Mouse (Mus musculus): Measurements from ENCODE around the gene 2010003K11Rik. TPM values are rescaled to one million over a fixed set of nuclear protein-coding genes. Genes with fewer than 3 reads are reported as not detected.
A peak's percentile ranks its signal among the peaks of the same experiment; 100 is the strongest.

Gene 2010003K11Rik
- total and polyA plus RNA-seq, 3 experiments: 0.70 TPM; not detected in 2

GRCm38 (mm10) chr19:4482111-4482859 lies 16.1 kb downstream of the 2010003K11Rik start:
- Histone ChIP-seq H3K36me3 (ENCODE audit: control insufficient read depth, insufficient read depth, low read length) (no peaks in the 10 kb centered on the region), H3K4me1 (ENCODE audit: control insufficient read depth, insufficient read depth, low read length) (no peaks in the 10 kb centered on the region), H3K9ac (ENCODE audit: low read depth, low read length) (no peak overlapping the region), H3K4me3 (no peak overlapping the region), H3K27me3 (ENCODE audit: control insufficient read depth, insufficient read depth, low read length) (no peaks in the 10 kb centered on the region), H3K79me2 (replicated peaks; ENCODE audit: control insufficient read depth, insufficient read depth, low read length) (no peaks in the 10 kb centered on the region), H3K27ac (no peak overlapping the region)
- DNase-seq: peak; percentile 35 to 43
- TF ChIP-seq CTCF (IDR thresholded peaks at IDR 0.05) (no peak), EP300 (IDR thresholded peaks at IDR 0.05; ENCODE audit: insufficient read depth, low read depth, low read length) (peak; percentile 60; the same call in 1 of the 2 replicates), POLR2A (IDR thresholded peaks at IDR 0.05; ENCODE audit: insufficient read depth, low read depth, low read length) (no peak)
- 58% methylated on average over 3 of the region's 3 CpGs for WGBS
- intact Hi-C loops (cut with DNase I): no loop called here

GRCm38 (mm10) chr19:4481326-4481725 lies 17.1 kb downstream of the 2010003K11Rik start:
- Histone ChIP-seq H3K27ac (no peak overlapping the region), H3K9ac (ENCODE audit: low read depth, low read length) (no peak overlapping the region), H3K4me3 (no peak overlapping the region), H3K27me3 (ENCODE audit: control insufficient read depth, insufficient read depth, low read length) (no peaks in the 10 kb centered on the region), H3K36me3 (ENCODE audit: control insufficient read depth, insufficient read depth, low read length) (no peaks in the 10 kb centered on the region), H3K79me2 (replicated peaks; ENCODE audit: control insufficient read depth, insufficient read depth, low read length) (no peaks in the 10 kb centered on the region), H3K4me1 (ENCODE audit: control insufficient read depth, insufficient read depth, low read length) (no peaks in the 10 kb centered on the region)
- 43% methylated on average over 4 of the region's 4 CpGs for WGBS
- TF ChIP-seq CTCF (IDR thresholded peaks at IDR 0.05) (no peak), EP300 (IDR thresholded peaks at IDR 0.05; ENCODE audit: insufficient read depth, low read depth, low read length) (no peak), POLR2A (IDR thresholded peaks at IDR 0.05; ENCODE audit: insufficient read depth, low read depth, low read length) (no peak)
- intact Hi-C loops (cut with DNase I): no loop called here
- DNase-seq: no peak

- 93% methylated on average over 2 of the region's 2 CpGs for WGBS
- no peak overlapping the region for H3K9ac ChIP-seq (ENCODE audit: low read depth, low read length)
- intact Hi-C loops (cut with DNase I): no loop called here
Measured at GRCm38 (mm10) chr19:4480041-4480440, 18.3 kb downstream of the 2010003K11Rik start.

GRCm38 (mm10) chr19:4478190-4478516 lies 20.2 kb downstream of the 2010003K11Rik start:
- H3K4me3 ChIP-seq: no peak overlapping the region
- no peaks in the 10 kb centered on the region for H3K79me2 ChIP-seq (replicated peaks; ENCODE audit: control insufficient read depth, insufficient read depth, low read length)
- 40% methylated on average over 1 of the region's 1 CpGs for WGBS
- no peak overlapping the region for H3K27ac ChIP-seq
- TF ChIP-seq POLR2A (IDR thresholded peaks at IDR 0.05; ENCODE audit: insufficient read depth, low read depth, low read length) (no peak), CTCF (IDR thresholded peaks at IDR 0.05) (peak; percentile 55)
- no peaks in the 10 kb centered on the region for H3K27me3 ChIP-seq (ENCODE audit: control insufficient read depth, insufficient read depth, low read length)
- intact Hi-C loops (cut with DNase I): no loop called here
- DNase-seq: no peak
- no peaks in the 10 kb centered on the region for H3K36me3 ChIP-seq (ENCODE audit: control insufficient read depth, insufficient read depth, low read length)
- no peaks in the 10 kb centered on the region for H3K4me1 ChIP-seq (ENCODE audit: control insufficient read depth, insufficient read depth, low read length)
- no peak overlapping the region for H3K9ac ChIP-seq (ENCODE audit: low read depth, low read length)

More at GRCm38 (mm10) chr19:4480041-4480440, 18.3 kb downstream of the 2010003K11Rik start:
- Histone ChIP-seq H3K27ac (no peak overlapping the region), H3K36me3 (ENCODE audit: control insufficient read depth, insufficient read depth, low read length) (no peaks in the 10 kb centered on the region), H3K27me3 (ENCODE audit: control insufficient read depth, insufficient read depth, low read length) (no peaks in the 10 kb centered on the region), H3K4me1 (ENCODE audit: control insufficient read depth, insufficient read depth, low read length) (no peaks in the 10 kb centered on the region), H3K79me2 (replicated peaks; ENCODE audit: control insufficient read depth, insufficient read depth, low read length) (no peaks in the 10 kb centered on the region), H3K4me3 (no peak overlapping the region)
- DNase-seq: no peak
- TF ChIP-seq EP300 (IDR thresholded peaks at IDR 0.05; ENCODE audit: insufficient read depth, low read depth, low read length) (no peak), CTCF (IDR thresholded peaks at IDR 0.05) (no peak), POLR2A (IDR thresholded peaks at IDR 0.05; ENCODE audit: insufficient read depth, low read depth, low read length) (no peak)

- Histone ChIP-seq H3K9ac (ENCODE audit: low read depth, low read length) (peak within 1 kb of the TSS; percentile 62), H3K27ac (peak within 1 kb of the TSS; percentile 46), H3K36me3 (ENCODE audit: control insufficient read depth, insufficient read depth, low read length) (no peaks in the 10 kb centered on the region), H3K4me3 (peak within 1 kb of the TSS; percentile 49), H3K4me1 (ENCODE audit: control insufficient read depth, insufficient read depth, low read length) (no peaks in the 10 kb centered on the region), H3K27me3 (ENCODE audit: control insufficient read depth, insufficient read depth, low read length) (no peaks in the 10 kb centered on the region), H3K79me2 (replicated peaks; ENCODE audit: control insufficient read depth, insufficient read depth, low read length) (no peaks in the 10 kb centered on the region)
- no peak for TF ChIP-seq CTCF (IDR thresholded peaks at IDR 0.05)
- no peak for TF ChIP-seq EP300 (IDR thresholded peaks at IDR 0.05; ENCODE audit: insufficient read depth, low read depth, low read length)
- no peak for TF ChIP-seq POLR2A (IDR thresholded peaks at IDR 0.05; ENCODE audit: insufficient read depth, low read depth, low read length)
- intact Hi-C loops (cut with DNase I): no loop called here
- WGBS: 7% methylated on average over 21 of the region's 21 CpGs
- peak; percentile 37 to 49 for DNase-seq
Measured at GRCm38 (mm10) chr19:4477345-4478189, 20.8 kb downstream of the 2010003K11Rik start, which contains the start of gene Syt12. Syt12 (minus strand) TSS chr19:4477447.

Data from heart, adult 2 months (tissue).